In the genomic region with DNA sequence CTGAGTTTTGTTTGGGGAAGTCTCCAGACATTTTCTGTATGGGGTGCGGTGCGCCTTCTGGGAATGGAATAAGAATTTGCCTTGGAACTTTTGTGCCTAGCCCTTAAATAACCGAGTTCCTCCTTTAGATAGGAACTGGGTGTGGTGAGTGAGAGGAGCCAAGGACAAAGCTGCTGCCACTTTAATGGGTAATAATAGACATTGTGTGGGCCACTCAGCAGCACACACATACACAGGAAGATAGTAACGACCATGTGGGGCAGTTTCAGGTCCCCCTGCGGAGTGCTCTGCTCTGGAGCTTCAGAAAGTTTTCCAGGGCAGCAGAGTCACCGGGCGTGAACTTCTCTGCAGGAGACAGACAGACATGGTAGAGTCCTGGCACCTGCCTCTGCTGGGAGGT, we compare ENCODE assay signal across 12 mouse cellular contexts. TPM values are rescaled to one million over a fixed set of nuclear protein-coding genes. Genes with fewer than 3 reads are reported as not detected.
A peak's percentile ranks its signal among the peaks of the same experiment; 100 is the strongest.
DNase-seq lines count a peak whose midpoint lies in the region; ATAC-seq and TF ChIP-seq lines count a peak whose summit lies in the region.
"Had no signal": no experiment of that assay in that cellular context is flagged by ENCODE, and none has a peak within 500 bp of the region (broad histone marks: within the 10 kb centered on the region; RNA-seq: fewer than 3 reads in every experiment).

No protein-coding gene starts in this region.

- ATAC-seq in kidney, embryonic 14.5 days (ENCODE audit: low FRiP score, low TSS enrichment), result no peak
- no peak for ATAC-seq in heart, embryonic 15.5 days (replicated peaks; ENCODE audit: insufficient number of reproducible peaks, insufficient read depth, low FRiP score, low read depth)

- TF ChIP-seq CTCF in MEL (IDR thresholded peaks at IDR 0.05 in 2 of 3, conservative IDR thresholded peaks at IDR 0.05 in 1 of 3; ENCODE audit: control insufficient read depth in 1 of 3, insufficient read depth in 1 of 3, low read depth in 2 of 3, low read length in 3 of 3, poor library complexity in 1 of 3, severe bottlenecking in 1 of 3), result no peak

- H3K27ac ChIP-seq in kidney, embryonic 14.5 days (ENCODE audit: low read depth, low read length), result no peak overlapping the region
- peak overlapping the region; percentile 78 for H3K27ac ChIP-seq in MEL (ENCODE audit: control insufficient read depth, low read depth, low read length)
- H3K27ac ChIP-seq in heart, embryonic 15.5 days, result peak overlapping the region; percentile 37
- peak overlapping the region; percentile 48 for H3K27ac ChIP-seq in macrophage

- 70% methylated on average over 7 of the region's 7 CpGs for WGBS in kidney, embryonic 14.5 days
- 47% methylated on average over 7 of the region's 7 CpGs for WGBS in heart, embryonic 15.5 days
- WGBS in macrophage (ENCODE audit: missing documents), result 60% methylated on average over 7 of the region's 7 CpGs

- no peaks in the 10 kb centered on the region for H3K9me3 ChIP-seq in kidney, embryonic 14.5 days (ENCODE audit: control insufficient read depth, low read length)
- H3K9me3 ChIP-seq in MEL (replicated peaks; ENCODE audit: insufficient read depth, low read length), result no peaks in the 10 kb centered on the region
- no peaks in the 10 kb centered on the region for H3K9me3 ChIP-seq in heart, embryonic 15.5 days (replicated peaks)

- H3K27me3 ChIP-seq in kidney, embryonic 14.5 days (ENCODE audit: control insufficient read depth, insufficient read depth, low read length), result no peaks in the 10 kb centered on the region
- no peaks in the 10 kb centered on the region for H3K27me3 ChIP-seq in MEL (ENCODE audit: control insufficient read depth in 1 of 2, insufficient read depth in 2 of 2, low read length in 2 of 2)
- H3K27me3 ChIP-seq in heart, embryonic 15.5 days, result no peaks in the 10 kb centered on the region

- TF ChIP-seq RAD21 in MEL (IDR thresholded peaks at IDR 0.05; ENCODE audit: low read depth, low read length), result no peak

- H3K36me3 ChIP-seq in kidney, embryonic 14.5 days (ENCODE audit: control insufficient read depth, insufficient read depth, low read length), result peaks cover 22% of the 10 kb centered on the region; the same call in 1 of the 2 replicates
- H3K36me3 ChIP-seq in MEL (ENCODE audit: control insufficient read depth in 1 of 2, insufficient read depth in 2 of 2, low read length in 2 of 2) (peaks cover 4 to 8% of the 10 kb centered on the region in 2 experiments), macrophage (ENCODE audit: inconsistent target) (peaks cover 56% of the 10 kb centered on the region)
- peaks cover 4% of the 10 kb centered on the region for H3K36me3 ChIP-seq in heart, embryonic 15.5 days

- peak; percentile 46 to 49; a peak in 2 of 4 replicates for TF ChIP-seq EP300 in MEL (IDR thresholded peaks at IDR 0.05; ENCODE audit: low read depth in 1 of 2, low read length in 2 of 2)

- no peaks in the 10 kb centered on the region for H3K4me1 ChIP-seq in kidney, embryonic 14.5 days (ENCODE audit: control insufficient read depth, insufficient read depth, low read length)
- peaks cover 0 to 13% of the 10 kb centered on the region in 2 experiments; a peak in 2 of 4 replicates for H3K4me1 ChIP-seq in MEL (ENCODE audit: control insufficient read depth in 1 of 2, insufficient read depth in 2 of 2, low read length in 2 of 2)
- H3K4me1 ChIP-seq in heart, embryonic 15.5 days (replicated peaks), result peaks cover 9% of the 10 kb centered on the region

- peak; percentile 23 for DNase-seq in kidney, adult 9 months
- peak; percentile 76 for DNase-seq in MEL (ENCODE audit: low read depth, low spot score)
- no peak for DNase-seq in urinary bladder, postnatal 4 days (ENCODE audit: low spot score in 2 of 2)
- no peak for DNase-seq in adrenal gland, adult 18-20 months (ENCODE audit: low spot score in 2 of 2)
- DNase-seq in right cerebral cortex, postnatal 4 days, result no peak
- DNase-seq: cerebellum, adult 9-10 months; gastrocnemius, postnatal 14 days; thymus, postnatal 25 days had no signal

- no peak overlapping the region for H3K9ac ChIP-seq in kidney, embryonic 14.5 days (ENCODE audit: low read depth, low read length)
- peak overlapping the region; percentile 53 for H3K9ac ChIP-seq in MEL (ENCODE audit: control insufficient read depth, low read depth, low read length, poor library complexity, severe bottlenecking)
- H3K9ac ChIP-seq in heart, embryonic 15.5 days, result no peak overlapping the region

- H3K79me2 ChIP-seq in MEL (ENCODE audit: control insufficient read depth, insufficient read depth, low read length, poor library complexity), result no peaks in the 10 kb centered on the region
- H3K79me2 ChIP-seq in macrophage (ENCODE audit: inconsistent target), result no peaks in the 10 kb centered on the region

- peak in 1 of 2 experiments; percentile 52; a peak in 1 of 4 replicates for TF ChIP-seq POLR2A in MEL (IDR thresholded peaks at IDR 0.05; ENCODE audit: control insufficient read depth in 1 of 2, insufficient read depth in 1 of 2, low read depth in 1 of 2, low read length in 2 of 2, poor library complexity in 1 of 2)

- H3K4me2 ChIP-seq in kidney, embryonic 14.5 days (replicated peaks; ENCODE audit: low read depth, low read length), result no peak overlapping the region
- no peak overlapping the region for H3K4me2 ChIP-seq in heart, embryonic 15.5 days
- H3K4me2 ChIP-seq: liver, embryonic 11.5 days had no signal

- no peak overlapping the region for H3K4me3 ChIP-seq in kidney, embryonic 14.5 days (ENCODE audit: low read length)
- peak overlapping the region; percentile 42 to 49 for H3K4me3 ChIP-seq in MEL (ENCODE audit: control insufficient read depth in 1 of 2, insufficient read depth in 1 of 2, low read depth in 2 of 2, low read length in 2 of 2)
- no peak overlapping the region for H3K4me3 ChIP-seq in heart, embryonic 15.5 days
- no peak overlapping the region for H3K4me3 ChIP-seq in macrophage (ENCODE audit: inconsistent target)

TF ChIP-seq in MEL, 35 proteins besides CTCF, POLR2A, EP300 and RAD21 (continues in another document):
- no peak for TF ChIP-seq USF2 (IDR thresholded peaks at IDR 0.05; ENCODE audit: borderline replicate concordance in 1 of 2, insufficient read depth in 1 of 2, low read depth in 1 of 2, low read length in 2 of 2)
- no peak for TF ChIP-seq RCOR1 (IDR thresholded peaks at IDR 0.05; ENCODE audit: low read depth, low read length)
- no peak for TF ChIP-seq MAFK (IDR thresholded peaks at IDR 0.05; ENCODE audit: borderline replicate concordance, low read depth, low read length)
- no peak for TF ChIP-seq ZKSCAN1 (IDR thresholded peaks at IDR 0.05; ENCODE audit: low read depth, low read length)
- no peak for TF ChIP-seq MYB (IDR thresholded peaks at IDR 0.05; ENCODE audit: low read depth, low read length)
- TF ChIP-seq CHD1 (IDR thresholded peaks at IDR 0.05; ENCODE audit: low read depth, low read length), result no peak
- no peak for TF ChIP-seq TAL1 (IDR thresholded peaks at IDR 0.05; ENCODE audit: low read length)
- TF ChIP-seq ZC3H11A (IDR thresholded peaks at IDR 0.05; ENCODE audit: low read depth, low read length), result no peak
- no peak for TF ChIP-seq MAZ (IDR thresholded peaks at IDR 0.05; ENCODE audit: low read depth, low read length)
- no peak for TF ChIP-seq USF1 (IDR thresholded peaks at IDR 0.05; ENCODE audit: low read depth, low read length)
- 0 out of 2 replicates have a peak, but pooled peaks have one; percentile 15 for TF ChIP-seq GATA1 (IDR thresholded peaks at IDR 0.05; ENCODE audit: low read depth, low read length)
- no peak for TF ChIP-seq POLR2AphosphoS2 (IDR thresholded peaks at IDR 0.05; ENCODE audit: low read length)
- TF ChIP-seq GABPA (IDR thresholded peaks at IDR 0.05; ENCODE audit: low read depth, low read length), result no peak
- no peak for TF ChIP-seq JUND (IDR thresholded peaks at IDR 0.05; ENCODE audit: low read depth, low read length)
- no peak for TF ChIP-seq SMC3 (IDR thresholded peaks at IDR 0.05; ENCODE audit: low read depth, low read length)
- TF ChIP-seq SIN3A (IDR thresholded peaks at IDR 0.05; ENCODE audit: low read length), result peak; percentile 33; the same call in 1 of the 2 replicates
- TF ChIP-seq HCFC1 (IDR thresholded peaks at IDR 0.05; ENCODE audit: low read depth, low read length), result no peak
- 0 out of 2 replicates have a peak, but pooled peaks have one; percentile 27 for TF ChIP-seq TBP (IDR thresholded peaks at IDR 0.05; ENCODE audit: low read depth, low read length)
- peak; percentile 27; the same call in 1 of the 2 replicates for TF ChIP-seq MAX (IDR thresholded peaks at IDR 0.05; ENCODE audit: low read length)
- no peak for TF ChIP-seq ZMIZ1 (IDR thresholded peaks at IDR 0.05; ENCODE audit: low read depth, low read length)
- no peak for TF ChIP-seq ELF1 (IDR thresholded peaks at IDR 0.05; ENCODE audit: low read depth, low read length)
- no peak for TF ChIP-seq E2F4 (IDR thresholded peaks at IDR 0.05; ENCODE audit: borderline replicate concordance, low read depth, low read length)

RNA-seq across cellular contexts. Expression of a gene that starts 34.2 kb away (rescaled TPM):
- 3.0 and 4.2 TPM in 2 replicates for polyA plus RNA-seq in kidney, embryonic 14.5 days (2014; fragmentation: Nextera tagmentation; extraction: Ambion mirVana)
- total RNA-seq in MEL (2012; rRNA removed), result 0.20 and 0.39 TPM in 2 replicates
- polyA plus RNA-seq in MEL (2012; ENCODE audit: insufficient read depth in 1 of 2, insufficient read length in 2 of 2, low read depth in 1 of 2, low replicate concordance in 2 of 2, missing spikeins in 1 of 2) (under 1 TPM in 1 of 2 experiments, not detected in 1; 0.40 TPM), macrophage (2018) (1.2 to 2.7 TPM (median 1.6 TPM) in 3 replicates)
- 1.0 and 1.5 TPM in 2 replicates for polyA plus RNA-seq in heart, embryonic 15.5 days (2015; fragmentation: Nextera tagmentation; extraction: Ambion mirVana)
- 10 to 100 TPM in 1 of 26 experiments, 1 to 10 TPM in 25; 1.0 to 11.0 (median 3.6) TPM for total RNA-seq in macrophage (2018; cell fraction: chromatin; rRNA removed)
- total RNA-seq in macrophage (2018; cell fraction: cytosol; rRNA removed), result 1 to 10 TPM; 1.0 to 2.3 (median 1.9) TPM
- 1 to 10 TPM in 25 of 26 experiments, under 1 TPM in 1; 0.90 to 9.9 (median 2.1) TPM for total RNA-seq in macrophage (2018; cell fraction: nucleus; rRNA removed)
- 10 to 100 TPM; 12.1 to 33.9 TPM for total RNA-seq in adrenal gland, adult 18-20 months (2021)

RNA-seq across cellular contexts. Expression of a gene that starts 34.7 kb away (rescaled TPM):
- 144 and 171 TPM in 2 replicates for polyA plus RNA-seq in kidney, embryonic 14.5 days (2014; fragmentation: Nextera tagmentation; extraction: Ambion mirVana)
- 40.3 and 46.8 TPM in 2 replicates for total RNA-seq in MEL (2012; rRNA removed)
- polyA plus RNA-seq in MEL (2012; ENCODE audit: insufficient read depth in 1 of 2, insufficient read length in 2 of 2, low read depth in 1 of 2, low replicate concordance in 2 of 2, missing spikeins in 1 of 2) (10 to 100 TPM in 1 of 2 experiments, not detected in 1; 66.9 TPM), macrophage (2018) (29.4 to 58.4 TPM (median 42.2 TPM) in 3 replicates)
- polyA plus RNA-seq in heart, embryonic 15.5 days (2015; fragmentation: Nextera tagmentation; extraction: Ambion mirVana), result 48.9 and 52.0 TPM in 2 replicates
- 10 to 100 TPM; 14.1 to 78.9 (median 23.0) TPM for total RNA-seq in macrophage (2018; cell fraction: chromatin; rRNA removed)
- total RNA-seq in macrophage (2018; cell fraction: cytosol; rRNA removed), result 10 to 100 TPM; 17.4 to 58.1 (median 30.5) TPM
- total RNA-seq in macrophage (2018; cell fraction: nucleus; rRNA removed), result 10 to 100 TPM; 14.0 to 67.0 (median 30.8) TPM
- 10 to 100 TPM; 45.1 to 78.7 TPM for total RNA-seq in adrenal gland, adult 18-20 months (2021)

Comparison
In these comparisons a context has a peak if more than half of its experiments do, and no peak if none do; other contexts are left out.
1. DNase-seq: peak in kidney, adult 9 months (single experiment) and MEL (single experiment); none in urinary bladder, postnatal 4 days (0 of 2), adrenal gland, adult 18-20 months (0 of 2) and right cerebral cortex, postnatal 4 days (single experiment).
2. H3K4me3 ChIP-seq: peak in MEL (2 of 2); none in kidney, embryonic 14.5 days (single experiment), heart, embryonic 15.5 days (single experiment) and macrophage (single experiment).